In the genomic region with DNA sequence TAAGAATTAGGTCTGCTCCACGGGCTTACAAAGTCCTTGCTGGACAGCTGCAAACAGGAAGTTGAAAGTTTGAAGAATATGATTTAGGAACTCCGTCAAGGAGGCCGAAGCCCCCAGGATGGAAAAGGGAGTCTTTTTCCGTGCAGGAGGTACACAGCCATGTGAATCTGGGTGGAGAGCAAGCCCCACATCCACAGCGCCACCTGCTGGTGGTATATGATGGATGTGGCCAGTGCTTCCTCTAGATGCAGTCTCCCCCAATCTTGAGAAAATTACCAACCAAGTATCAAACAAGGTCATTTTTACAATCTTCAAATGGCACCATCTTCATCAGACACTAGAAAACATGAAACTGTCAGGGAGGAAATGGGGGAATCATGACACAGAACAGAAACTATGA, we compare ENCODE assay signal across 10 mouse cellular contexts. TPM values are rescaled to one million over a fixed set of nuclear protein-coding genes. Genes with fewer than 3 reads are reported as not detected.
DNase-seq lines count a peak whose midpoint lies in the region; ATAC-seq and TF ChIP-seq lines count a peak whose summit lies in the region.
"Had no signal": no experiment of that assay in that cellular context is flagged by ENCODE, and none has a peak within 500 bp of the region (broad histone marks: within the 10 kb centered on the region; RNA-seq: fewer than 3 reads in every experiment).

No protein-coding gene starts in this region.

- no peaks in the 10 kb centered on the region for H3K9me3 ChIP-seq in liver, embryonic 12.5 days (replicated peaks)
- no peaks in the 10 kb centered on the region for H3K9me3 ChIP-seq in lung, postnatal 0 days (ENCODE audit: low read length)
- no peaks in the 10 kb centered on the region for H3K9me3 ChIP-seq in stomach, postnatal 0 days (ENCODE audit: control insufficient read depth, low read length)
- H3K9me3 ChIP-seq: heart, embryonic 15.5 days; midbrain, embryonic 12.5 days had no signal

- H3K4me3 ChIP-seq in liver, embryonic 12.5 days: no peak overlapping the region
- no peak overlapping the region for H3K4me3 ChIP-seq in embryonic fibroblast, embryonic 13.5 days (ENCODE audit: insufficient read depth, low read length)
- no peak overlapping the region for H3K4me3 ChIP-seq in lung, postnatal 0 days (ENCODE audit: low read depth, low read length)
- no peak overlapping the region for H3K4me3 ChIP-seq in stomach, postnatal 0 days (ENCODE audit: low read depth, low read length)
- H3K4me3 ChIP-seq: heart, embryonic 15.5 days; midbrain, embryonic 12.5 days had no signal

- no peak for TF ChIP-seq EP300 in lung, postnatal 0 days (IDR thresholded peaks at IDR 0.05)
- no peak for TF ChIP-seq EP300 in stomach, postnatal 0 days (optimal IDR thresholded peaks at IDR 0.05)

- WGBS in liver, embryonic 12.5 days (ENCODE audit: insufficient replicate concordance): 62% methylated on average over 5 of the region's 5 CpGs
- 50% methylated on average over 5 of the region's 5 CpGs for WGBS in lung, postnatal 0 days
- WGBS in stomach, postnatal 0 days: 55% methylated on average over 5 of the region's 5 CpGs

- peaks cover 44% of the 10 kb centered on the region for H3K4me1 ChIP-seq in liver, embryonic 12.5 days
- no peaks in the 10 kb centered on the region for H3K4me1 ChIP-seq in embryonic fibroblast, embryonic 13.5 days (ENCODE audit: control insufficient read depth, insufficient read depth, low read length)
- H3K4me1 ChIP-seq in lung, postnatal 0 days (ENCODE audit: insufficient read depth, low read depth, low read length): no peaks in the 10 kb centered on the region
- no peaks in the 10 kb centered on the region for H3K4me1 ChIP-seq in stomach, postnatal 0 days (replicated peaks; ENCODE audit: control insufficient read depth, insufficient read depth)

- H3K4me2 ChIP-seq in liver, embryonic 12.5 days: no peak overlapping the region
- no peak overlapping the region for H3K4me2 ChIP-seq in lung, postnatal 0 days (replicated peaks; ENCODE audit: low read depth, low read length)
- no peak overlapping the region for H3K4me2 ChIP-seq in stomach, postnatal 0 days (replicated peaks; ENCODE audit: low read depth)
- H3K4me2 ChIP-seq: heart, embryonic 15.5 days; midbrain, embryonic 12.5 days had no signal

- H3K9ac ChIP-seq in liver, embryonic 12.5 days: no peak overlapping the region
- no peak overlapping the region for H3K9ac ChIP-seq in lung, postnatal 0 days (replicated peaks; ENCODE audit: low read depth)
- no peak overlapping the region for H3K9ac ChIP-seq in stomach, postnatal 0 days (ENCODE audit: low read length)
- H3K9ac ChIP-seq: heart, embryonic 15.5 days had no signal

- DNase-seq in cerebellum, adult 11 months: peak; percentile 70
- peak; percentile 74 for DNase-seq in liver
- DNase-seq in adrenal gland, postnatal 14 days: peak; percentile 83
- DNase-seq in lung, postnatal 0 days (ENCODE audit: low spot score): peak; percentile 60
- peak; percentile 65 for DNase-seq in stomach, postnatal 0 days (ENCODE audit: low spot score)

- no peak for TF ChIP-seq POLR2A in embryonic fibroblast, embryonic 13.5 days (IDR thresholded peaks at IDR 0.05; ENCODE audit: low read depth, low read length)

- H3K36me3 ChIP-seq in liver, embryonic 12.5 days: peaks cover 89% of the 10 kb centered on the region
- H3K36me3 ChIP-seq in lung, postnatal 0 days (ENCODE audit: insufficient read depth, low read length): peaks cover 5% of the 10 kb centered on the region; the same call in 1 of the 2 replicates
- H3K36me3 ChIP-seq in stomach, postnatal 0 days (ENCODE audit: control insufficient read depth, insufficient read depth, low read length): peaks cover 9% of the 10 kb centered on the region

- H3K27me3 ChIP-seq in liver, embryonic 12.5 days (replicated peaks): no peaks in the 10 kb centered on the region
- no peaks in the 10 kb centered on the region for H3K27me3 ChIP-seq in lung, postnatal 0 days (replicated peaks; ENCODE audit: insufficient read depth, low read length)
- no peaks in the 10 kb centered on the region for H3K27me3 ChIP-seq in stomach, postnatal 0 days (ENCODE audit: control insufficient read depth, insufficient read depth, low read length)
- H3K27me3 ChIP-seq: heart, embryonic 15.5 days; midbrain, embryonic 12.5 days had no signal

- ATAC-seq in cerebellum, adult (ENCODE audit: insufficient number of reproducible peaks, low FRiP score, low TSS enrichment): no peak
- no peak for ATAC-seq in liver, embryonic 12.5 days
- no peak for ATAC-seq in lung, postnatal 0 days
- no peak for ATAC-seq in stomach, postnatal 0 days (ENCODE audit: low FRiP score, low TSS enrichment)

- peak; percentile 91; the same call in 1 of the 2 replicates for TF ChIP-seq CTCF in embryonic fibroblast, embryonic 13.5 days (IDR thresholded peaks at IDR 0.05; ENCODE audit: borderline replicate concordance, insufficient read depth, low read length)
- TF ChIP-seq CTCF in lung, postnatal 0 days (IDR thresholded peaks at IDR 0.05): peak; percentile 88
- TF ChIP-seq CTCF in stomach, postnatal 0 days (IDR thresholded peaks at IDR 0.05; ENCODE audit: low read depth): peak; percentile 92

- no peak overlapping the region for H3K27ac ChIP-seq in liver, embryonic 12.5 days
- no peak overlapping the region for H3K27ac ChIP-seq in embryonic fibroblast, embryonic 13.5 days (ENCODE audit: insufficient read depth, low read length)
- H3K27ac ChIP-seq in lung, postnatal 0 days (ENCODE audit: low read length): no peak overlapping the region
- no peak overlapping the region for H3K27ac ChIP-seq in stomach, postnatal 0 days (replicated peaks)
- H3K27ac ChIP-seq: heart, embryonic 15.5 days; midbrain, embryonic 12.5 days had no signal

RNA-seq across cellular contexts. Expression of gene Mcm2, which starts 5.0 kb away (rescaled TPM):
- polyA plus RNA-seq in liver, embryonic 12.5 days (2016; fragmentation: Nextera tagmentation; extraction: Ambion mirVana): 240 and 243 TPM in 2 replicates
- 53.9 and 60.2 TPM in 2 replicates for total RNA-seq in adrenal gland, postnatal 14 days (2021)
- polyA plus RNA-seq in embryonic fibroblast, embryonic 13.5 days (2011; ENCODE audit: insufficient read length, low read depth, missing spikeins): 31.6 and 42.3 TPM in 2 replicates
- polyA plus RNA-seq in lung, postnatal 0 days (2015; fragmentation: Nextera tagmentation; extraction: Ambion mirVana): 14.5 and 15.3 TPM in 2 replicates
- 24.2 and 25.0 TPM in 2 replicates for polyA plus RNA-seq in stomach, postnatal 0 days (2015; fragmentation: Nextera tagmentation; extraction: Ambion mirVana)

RNA-seq across cellular contexts. Expression of gene Tpra1, which starts 8.5 kb away (rescaled TPM):
- 52.7 and 53.9 TPM in 2 replicates for polyA plus RNA-seq in liver, embryonic 12.5 days (2016; fragmentation: Nextera tagmentation; extraction: Ambion mirVana)
- total RNA-seq in adrenal gland, postnatal 14 days (2021): 73.2 and 73.8 TPM in 2 replicates
- 29.2 and 31.0 TPM in 2 replicates for polyA plus RNA-seq in embryonic fibroblast, embryonic 13.5 days (2011; ENCODE audit: insufficient read length, low read depth, missing spikeins)
- 72.0 and 78.8 TPM in 2 replicates for polyA plus RNA-seq in lung, postnatal 0 days (2015; fragmentation: Nextera tagmentation; extraction: Ambion mirVana)
- polyA plus RNA-seq in stomach, postnatal 0 days (2015; fragmentation: Nextera tagmentation; extraction: Ambion mirVana): 39.8 and 42.8 TPM in 2 replicates

RNA-seq across cellular contexts. Expression of gene Podxl2, which starts 18.7 kb away (rescaled TPM):
- polyA plus RNA-seq in liver, embryonic 12.5 days (2016; fragmentation: Nextera tagmentation; extraction: Ambion mirVana): 4.6 and 5.0 TPM in 2 replicates
- 24.4 and 27.2 TPM in 2 replicates for total RNA-seq in adrenal gland, postnatal 14 days (2021)
- 9.3 and 13.9 TPM in 2 replicates for polyA plus RNA-seq in embryonic fibroblast, embryonic 13.5 days (2011; ENCODE audit: insufficient read length, low read depth, missing spikeins)
- 19.1 and 25.2 TPM in 2 replicates for polyA plus RNA-seq in lung, postnatal 0 days (2015; fragmentation: Nextera tagmentation; extraction: Ambion mirVana)
- polyA plus RNA-seq in stomach, postnatal 0 days (2015; fragmentation: Nextera tagmentation; extraction: Ambion mirVana): 31.4 and 38.5 TPM in 2 replicates

RNA-seq across cellular contexts. Expression of gene Abtb1, which starts 51.8 kb away (rescaled TPM):
- polyA plus RNA-seq in liver, embryonic 12.5 days (2016; fragmentation: Nextera tagmentation; extraction: Ambion mirVana): 37.6 and 40.0 TPM in 2 replicates
- total RNA-seq in adrenal gland, postnatal 14 days (2021): 22.7 and 30.5 TPM in 2 replicates
- 4.9 and 5.3 TPM in 2 replicates for polyA plus RNA-seq in embryonic fibroblast, embryonic 13.5 days (2011; ENCODE audit: insufficient read length, low read depth, missing spikeins)
- polyA plus RNA-seq in lung, postnatal 0 days (2015; fragmentation: Nextera tagmentation; extraction: Ambion mirVana): 59.5 and 70.3 TPM in 2 replicates
- polyA plus RNA-seq in stomach, postnatal 0 days (2015; fragmentation: Nextera tagmentation; extraction: Ambion mirVana): 25.1 and 26.1 TPM in 2 replicates
